14 mouse cellular contexts compared by ENCODE assay signal in genomic region chr11:4209556-4209955, GRCm38 (mm10). TPM values are rescaled to one million over a fixed set of nuclear protein-coding genes. Genes with fewer than 3 reads are reported as not detected.
DNase-seq lines count a peak whose midpoint lies in the region; ATAC-seq and TF ChIP-seq lines count a peak whose summit lies in the region.
"Had no signal": no experiment of that assay in that cellular context is flagged by ENCODE, and none has a peak within 500 bp of the region (broad histone marks: within the 10 kb centered on the region; RNA-seq: fewer than 3 reads in every experiment).

No protein-coding gene starts in this region.

- no peaks in the 10 kb centered on the region for H3K9me3 ChIP-seq in embryonic facial prominence, embryonic 14.5 days (ENCODE audit: control insufficient read depth, low read length)
- no peaks in the 10 kb centered on the region for H3K9me3 ChIP-seq in embryonic facial prominence, embryonic 10.5 days
- H3K9me3 ChIP-seq in kidney, embryonic 15.5 days (replicated peaks), result no peaks in the 10 kb centered on the region
- H3K9me3 ChIP-seq: heart, embryonic 12.5 days; lung, embryonic 15.5 days; midbrain, embryonic 12.5 days; neural tube, embryonic 12.5 days had no signal

- 82% methylated on average over 5 of the region's 5 CpGs for WGBS in embryonic facial prominence, embryonic 14.5 days
- WGBS in embryonic facial prominence, embryonic 10.5 days, result 80% methylated on average over 5 of the region's 5 CpGs
- 77% methylated on average over 5 of the region's 5 CpGs for WGBS in kidney, embryonic 15.5 days
- 69% methylated on average over 5 of the region's 5 CpGs for WGBS in thymus, adult 2 months

- no peak overlapping the region for H3K4me3 ChIP-seq in embryonic facial prominence, embryonic 14.5 days (ENCODE audit: low read depth, low read length)
- H3K4me3 ChIP-seq in embryonic facial prominence, embryonic 10.5 days, result no peak overlapping the region
- H3K4me3 ChIP-seq in kidney, embryonic 15.5 days (replicated peaks), result no peak overlapping the region
- H3K4me3 ChIP-seq in thymus, adult 2 months (ENCODE audit: control insufficient read depth, insufficient read depth, low read length), result no peak overlapping the region
- H3K4me3 ChIP-seq: heart, embryonic 12.5 days; lung, embryonic 15.5 days; midbrain, embryonic 12.5 days; neural tube, embryonic 12.5 days had no signal

- ATAC-seq in embryonic facial prominence, embryonic 14.5 days (ENCODE audit: low read depth), result 0 out of 2 replicates have a peak, but pooled peaks have one; percentile 15
- no peak for ATAC-seq in kidney, embryonic 15.5 days (replicated peaks; ENCODE audit: low FRiP score)

- no peaks in the 10 kb centered on the region for H3K27me3 ChIP-seq in embryonic facial prominence, embryonic 14.5 days (replicated peaks; ENCODE audit: control insufficient read depth, insufficient read depth, low read length)
- no peaks in the 10 kb centered on the region for H3K27me3 ChIP-seq in embryonic facial prominence, embryonic 10.5 days (replicated peaks; ENCODE audit: low read depth, poor library complexity, severe bottlenecking)
- H3K27me3 ChIP-seq in kidney, embryonic 15.5 days, result no peaks in the 10 kb centered on the region
- H3K27me3 ChIP-seq in thymus, adult 2 months (ENCODE audit: control insufficient read depth, insufficient read depth, low read length), result no peaks in the 10 kb centered on the region
- no peaks in the 10 kb centered on the region for H3K27me3 ChIP-seq in splenic B cell, adult 2 months (ENCODE audit: control insufficient read depth, insufficient read depth, low read length, poor library complexity, severe bottlenecking)
- H3K27me3 ChIP-seq: heart, embryonic 12.5 days; lung, embryonic 15.5 days; midbrain, embryonic 12.5 days; neural tube, embryonic 12.5 days had no signal

- TF ChIP-seq CTCF in thymus, adult 2 months (IDR thresholded peaks at IDR 0.05; ENCODE audit: borderline replicate concordance, control insufficient read depth, extremely low read depth, insufficient read depth, low read length, poor library complexity), result no peak

- TF ChIP-seq POLR2A in thymus, adult 2 months (IDR thresholded peaks at IDR 0.05; ENCODE audit: control insufficient read depth, extremely low read depth, insufficient read depth, low read length, poor library complexity), result no peak

- H3K4me2 ChIP-seq in embryonic facial prominence, embryonic 14.5 days (ENCODE audit: low read depth, low read length), result no peak overlapping the region
- H3K4me2 ChIP-seq in kidney, embryonic 15.5 days, result no peak overlapping the region
- H3K4me2 ChIP-seq: heart, embryonic 12.5 days; hindbrain, embryonic 14.5 days; lung, embryonic 15.5 days; midbrain, embryonic 12.5 days; neural tube, embryonic 12.5 days had no signal

- no peak overlapping the region for H3K9ac ChIP-seq in embryonic facial prominence, embryonic 14.5 days (ENCODE audit: low read depth, low read length)
- no peak overlapping the region for H3K9ac ChIP-seq in kidney, embryonic 15.5 days
- H3K9ac ChIP-seq: heart, embryonic 12.5 days; hindbrain, embryonic 14.5 days; lung, embryonic 15.5 days; midbrain, embryonic 12.5 days; neural tube, embryonic 12.5 days had no signal

- no peak overlapping the region for H3K27ac ChIP-seq in embryonic facial prominence, embryonic 14.5 days (replicated peaks; ENCODE audit: low read depth, low read length)
- H3K27ac ChIP-seq in embryonic facial prominence, embryonic 10.5 days (replicated peaks), result no peak overlapping the region
- H3K27ac ChIP-seq in kidney, embryonic 15.5 days, result no peak overlapping the region
- H3K27ac ChIP-seq in thymus, adult 2 months (ENCODE audit: control insufficient read depth, insufficient read depth, low read length), result no peak overlapping the region
- H3K27ac ChIP-seq: hindbrain, embryonic 14.5 days; lung, embryonic 15.5 days; midbrain, embryonic 12.5 days; neural tube, embryonic 12.5 days had no signal

- H3K36me3 ChIP-seq in embryonic facial prominence, embryonic 14.5 days (ENCODE audit: control insufficient read depth, insufficient read depth, low read length), result peaks cover 65% of the 10 kb centered on the region
- peaks cover 87% of the 10 kb centered on the region for H3K36me3 ChIP-seq in embryonic facial prominence, embryonic 10.5 days (replicated peaks)
- H3K36me3 ChIP-seq in kidney, embryonic 15.5 days, result peaks cover 86% of the 10 kb centered on the region
- peaks cover 34% of the 10 kb centered on the region for H3K36me3 ChIP-seq in thymus, adult 2 months (ENCODE audit: control insufficient read depth, insufficient read depth, low read length)
- H3K36me3 ChIP-seq in splenic B cell, adult 2 months (ENCODE audit: control insufficient read depth, insufficient read depth, low read length, poor library complexity, severe bottlenecking), result peaks cover 6% of the 10 kb centered on the region

- DNase-seq in embryonic facial prominence, embryonic 14.5 days (ENCODE audit: low spot score), result no peak
- DNase-seq in embryonic facial prominence, embryonic 10.5 days (ENCODE audit: low spot score), result no peak
- peak; percentile 46 to 52 for DNase-seq in kidney, postnatal 4 days
- DNase-seq in thymus, postnatal 14 days, result peak; percentile 33
- no peak for DNase-seq in thymus, adult 2 months
- DNase-seq in splenic B cell, adult 2 months (ENCODE audit: low read depth, low spot score), result peak; percentile 58
- DNase-seq in gastrocnemius, postnatal 4 days (ENCODE audit: low spot score in 2 of 2), result no peak
- DNase-seq: thymus, postnatal 25 days had no signal

- no peaks in the 10 kb centered on the region for H3K4me1 ChIP-seq in embryonic facial prominence, embryonic 14.5 days (ENCODE audit: control insufficient read depth, insufficient read depth, low read length)
- no peaks in the 10 kb centered on the region for H3K4me1 ChIP-seq in embryonic facial prominence, embryonic 10.5 days
- 0 out of 2 replicates have a peak, but pooled peaks cover 7% of the 10 kb centered on the region for H3K4me1 ChIP-seq in kidney, embryonic 15.5 days
- H3K4me1 ChIP-seq in thymus, adult 2 months (replicated peaks; ENCODE audit: control insufficient read depth, insufficient read depth, low read length), result peaks cover 24% of the 10 kb centered on the region
- H3K4me1 ChIP-seq: lung, embryonic 15.5 days; midbrain, embryonic 12.5 days; neural tube, embryonic 12.5 days had no signal

RNA-seq across cellular contexts. Expression of gene Castor1, which starts 8.5 kb away (rescaled TPM):
- 11.5 and 12.7 TPM in 2 replicates for polyA plus RNA-seq in embryonic facial prominence, embryonic 14.5 days (2014; fragmentation: Nextera tagmentation; extraction: Ambion mirVana)
- polyA plus RNA-seq in embryonic facial prominence, embryonic 10.5 days (2016; fragmentation: Nextera tagmentation; extraction: Ambion mirVana), result 2.2 and 2.4 TPM in 2 replicates
- 6.0 and 6.5 TPM in 2 replicates for polyA plus RNA-seq in kidney, embryonic 15.5 days (2015; fragmentation: Nextera tagmentation; extraction: Ambion mirVana)
- 23.3 and 34.5 TPM in 2 replicates for polyA plus RNA-seq in thymus, adult 2 months (2012; rRNA removed)
- 1 to 10 TPM; 8.7 to 9.8 TPM for total RNA-seq in gastrocnemius, postnatal 4 days (2021)

RNA-seq across cellular contexts. Expression of gene Tbc1d10a, which starts 23.0 kb away (rescaled TPM):
- 30.6 and 31.0 TPM in 2 replicates for polyA plus RNA-seq in embryonic facial prominence, embryonic 14.5 days (2014; fragmentation: Nextera tagmentation; extraction: Ambion mirVana)
- 27.4 and 31.0 TPM in 2 replicates for polyA plus RNA-seq in embryonic facial prominence, embryonic 10.5 days (2016; fragmentation: Nextera tagmentation; extraction: Ambion mirVana)
- 43.9 and 44.5 TPM in 2 replicates for polyA plus RNA-seq in kidney, embryonic 15.5 days (2015; fragmentation: Nextera tagmentation; extraction: Ambion mirVana)
- polyA plus RNA-seq in thymus, adult 2 months (2012; rRNA removed), result 98.1 and 112 TPM in 2 replicates
- total RNA-seq in gastrocnemius, postnatal 4 days (2021), result 10 to 100 TPM; 10.1 to 12.2 TPM

RNA-seq across cellular contexts. Expression of gene Osm, which starts 26.7 kb away (rescaled TPM):
- 0.12 and 0.17 TPM in 2 replicates for polyA plus RNA-seq in embryonic facial prominence, embryonic 14.5 days (2014; fragmentation: Nextera tagmentation; extraction: Ambion mirVana)
- not detected in 2 replicates for polyA plus RNA-seq in embryonic facial prominence, embryonic 10.5 days (2016; fragmentation: Nextera tagmentation; extraction: Ambion mirVana)
- not detected in 2 replicates for polyA plus RNA-seq in kidney, embryonic 15.5 days (2015; fragmentation: Nextera tagmentation; extraction: Ambion mirVana)
- polyA plus RNA-seq in thymus, adult 2 months (2012; rRNA removed), result 5.3 and 5.8 TPM in 2 replicates
- under 1 TPM; 0.22 to 0.36 TPM for total RNA-seq in gastrocnemius, postnatal 4 days (2021)
- polyA plus RNA-seq: heart, embryonic 12.5 days; hindbrain, embryonic 14.5 days; midbrain, embryonic 12.5 days; neural tube, embryonic 12.5 days had no signal

RNA-seq across cellular contexts. Expression of gene Lif, which starts 47.8 kb away (rescaled TPM):
- 0.57 and 0.67 TPM in 2 replicates for polyA plus RNA-seq in embryonic facial prominence, embryonic 14.5 days (2014; fragmentation: Nextera tagmentation; extraction: Ambion mirVana)
- 0.09 and 0.36 TPM in 2 replicates for polyA plus RNA-seq in embryonic facial prominence, embryonic 10.5 days (2016; fragmentation: Nextera tagmentation; extraction: Ambion mirVana)
- 0.08 and 0.22 TPM in 2 replicates for polyA plus RNA-seq in kidney, embryonic 15.5 days (2015; fragmentation: Nextera tagmentation; extraction: Ambion mirVana)
- 1.7 and 2.2 TPM in 2 replicates for polyA plus RNA-seq in thymus, adult 2 months (2012; rRNA removed)
- 1 to 10 TPM; 1.3 to 2.1 TPM for total RNA-seq in gastrocnemius, postnatal 4 days (2021)
- polyA plus RNA-seq: hindbrain, embryonic 14.5 days; midbrain, embryonic 12.5 days; neural tube, embryonic 12.5 days had no signal

RNA-seq across cellular contexts. Expression of gene Sf3a1, which starts 49.4 kb away (rescaled TPM):
- 51.4 and 54.0 TPM in 2 replicates for polyA plus RNA-seq in embryonic facial prominence, embryonic 14.5 days (2014; fragmentation: Nextera tagmentation; extraction: Ambion mirVana)
- polyA plus RNA-seq in embryonic facial prominence, embryonic 10.5 days (2016; fragmentation: Nextera tagmentation; extraction: Ambion mirVana), result 102 and 105 TPM in 2 replicates
- polyA plus RNA-seq in kidney, embryonic 15.5 days (2015; fragmentation: Nextera tagmentation; extraction: Ambion mirVana), result 57.8 and 61.7 TPM in 2 replicates
- polyA plus RNA-seq in thymus, adult 2 months (2012; rRNA removed), result 79.9 and 91.6 TPM in 2 replicates
- 10 to 100 TPM; 41.2 to 50.6 TPM for total RNA-seq in gastrocnemius, postnatal 4 days (2021)

Comparison
In these comparisons a context has a peak if more than half of its experiments do, and no peak if none do; other contexts are left out.
1. DNase-seq: peak in kidney, postnatal 4 days (2 of 2), thymus, postnatal 14 days (single experiment) and splenic B cell, adult 2 months (single experiment); none in embryonic facial prominence, embryonic 14.5 days (single experiment), embryonic facial prominence, embryonic 10.5 days (single experiment), thymus, adult 2 months (single experiment) and gastrocnemius, postnatal 4 days (0 of 2).